Mouse (Mus musculus): ENCODE data around the gene Edf1. TPM values are rescaled to one million over a fixed set of nuclear protein-coding genes. Genes with fewer than 3 reads are reported as not detected.

Edf1 gene
- polyA plus RNA-seq, 1 experiment: 1,404 TPM

- peaks cover 36% of the 10 kb centered on the region for H3K9me3 ChIP-seq
- TF ChIP-seq FLI1 (IDR thresholded peaks at IDR 0.05; ENCODE audit: low read length): no peak
- TF ChIP-seq GATA1 (IDR thresholded peaks at IDR 0.05; ENCODE audit: borderline replicate concordance, low read length): no peak
- H3K36me3 ChIP-seq (replicated peaks; ENCODE audit: low read length): peaks cover 39% of the 10 kb centered on the region
- peak within 1 kb of the TSS; percentile 90 for H3K4me3 ChIP-seq (replicated peaks)
- H3K27me3 ChIP-seq (replicated peaks): peaks cover 50% of the 10 kb centered on the region
- H3K4me1 ChIP-seq: peaks cover 59% of the 10 kb centered on the region
These were observed 23.7 kb downstream of the Edf1 start, which contains the start of gene Ajm1 for GRCm38 (mm10) chr2:25581294-25581864. Ajm1 (minus strand) TSS chr2:25581757.

DNA sequence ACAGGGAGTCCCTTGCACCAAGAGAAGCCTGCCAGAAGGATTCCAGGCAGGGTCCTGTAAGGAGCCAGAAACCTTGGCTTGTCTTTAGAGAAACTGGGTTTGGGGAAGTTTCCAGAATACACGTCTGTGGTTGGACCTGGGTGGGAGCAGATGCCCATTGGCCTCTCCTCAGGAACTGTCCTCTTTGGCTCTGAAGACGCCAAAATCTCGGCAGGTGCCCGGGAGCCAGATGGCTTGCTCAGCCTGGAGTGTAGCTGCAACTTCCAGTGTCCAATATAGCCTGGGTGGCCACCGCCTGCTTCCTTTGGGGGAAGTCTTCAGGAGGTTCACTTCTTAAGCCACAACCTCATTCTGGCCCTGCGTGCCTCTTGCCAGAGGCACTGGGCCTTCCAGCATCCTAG lies 24.3 kb downstream of the Edf1 start:
- peak overlapping the region; percentile 90 for H3K4me3 ChIP-seq (replicated peaks)
- H3K36me3 ChIP-seq (replicated peaks; ENCODE audit: low read length): peaks cover 44% of the 10 kb centered on the region
- TF ChIP-seq GATA1 (IDR thresholded peaks at IDR 0.05; ENCODE audit: borderline replicate concordance, low read length) (no peak), FLI1 (IDR thresholded peaks at IDR 0.05; ENCODE audit: low read length) (no peak)

GRCm38 (mm10) chr2:25582466-25583119 lies 24.9 kb downstream of the Edf1 start:
- Histone ChIP-seq H3K4me3 (replicated peaks) (no peak overlapping the region), H3K36me3 (replicated peaks; ENCODE audit: low read length) (peaks cover 51% of the 10 kb centered on the region), H3K9me3 (peaks cover 23% of the 10 kb centered on the region), H3K4me1 (peaks cover 52% of the 10 kb centered on the region), H3K27me3 (replicated peaks) (peaks cover 38% of the 10 kb centered on the region)
- TF ChIP-seq GATA1 (IDR thresholded peaks at IDR 0.05; ENCODE audit: borderline replicate concordance, low read length): no peak
- no peak for TF ChIP-seq FLI1 (IDR thresholded peaks at IDR 0.05; ENCODE audit: low read length)

More for the DNA sequence above, 24.3 kb downstream of the Edf1 start:
- Histone ChIP-seq H3K4me1 (peaks cover 59% of the 10 kb centered on the region), H3K9me3 (peaks cover 30% of the 10 kb centered on the region), H3K27me3 (replicated peaks) (peaks cover 44% of the 10 kb centered on the region)

DNA sequence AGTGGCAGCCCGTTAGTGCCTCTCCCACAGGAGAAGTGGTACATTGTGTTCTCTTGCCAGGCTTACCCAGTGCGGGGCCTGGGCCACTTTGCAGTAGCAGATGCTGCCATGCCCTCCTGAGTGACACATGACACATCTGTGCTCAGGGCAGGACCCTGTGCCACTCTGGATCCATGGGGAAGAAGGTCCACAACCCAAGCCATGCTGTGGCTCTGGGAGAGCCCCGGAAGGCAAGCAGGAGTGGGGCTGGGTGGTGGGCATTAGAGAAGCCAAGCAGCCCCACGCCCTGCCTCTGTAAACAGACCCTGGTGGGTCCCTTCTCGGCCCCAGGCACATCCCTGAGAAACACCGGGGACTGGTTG lies 25.5 kb downstream of the Edf1 start:
- H3K4me1 ChIP-seq: peaks cover 47% of the 10 kb centered on the region

GRCm38 (mm10) chr2:25583571-25583970 lies 25.9 kb downstream of the Edf1 start:
- TF ChIP-seq GATA1 (IDR thresholded peaks at IDR 0.05; ENCODE audit: borderline replicate concordance, low read length): no peak
- TF ChIP-seq FLI1 (IDR thresholded peaks at IDR 0.05; ENCODE audit: low read length): no peak
- Histone ChIP-seq H3K4me1 (peaks cover 47% of the 10 kb centered on the region), H3K36me3 (replicated peaks; ENCODE audit: low read length) (peaks cover 61% of the 10 kb centered on the region), H3K27me3 (replicated peaks) (peaks cover 28% of the 10 kb centered on the region), H3K9me3 (peaks cover 14% of the 10 kb centered on the region), H3K4me3 (replicated peaks) (no peak overlapping the region)

More for the DNA sequence above, 25.5 kb downstream of the Edf1 start:
- Histone ChIP-seq H3K9me3 (peaks cover 18% of the 10 kb centered on the region), H3K36me3 (replicated peaks; ENCODE audit: low read length) (peaks cover 56% of the 10 kb centered on the region), H3K4me3 (replicated peaks) (no peak overlapping the region), H3K27me3 (replicated peaks) (peaks cover 32% of the 10 kb centered on the region)
- TF ChIP-seq FLI1 (IDR thresholded peaks at IDR 0.05; ENCODE audit: low read length): no peak
- no peak for TF ChIP-seq GATA1 (IDR thresholded peaks at IDR 0.05; ENCODE audit: borderline replicate concordance, low read length)

GRCm38 (mm10) chr2:25584152-25584551 lies 26.5 kb downstream of the Edf1 start:
- peaks cover 8% of the 10 kb centered on the region for H3K9me3 ChIP-seq
- H3K4me3 ChIP-seq (replicated peaks): no peak overlapping the region
- H3K4me1 ChIP-seq: peaks cover 44% of the 10 kb centered on the region
- peaks cover 65% of the 10 kb centered on the region for H3K36me3 ChIP-seq (replicated peaks; ENCODE audit: low read length)
- H3K27me3 ChIP-seq (replicated peaks): peaks cover 22% of the 10 kb centered on the region
- TF ChIP-seq FLI1 (IDR thresholded peaks at IDR 0.05; ENCODE audit: low read length): no peak
- no peak for TF ChIP-seq GATA1 (IDR thresholded peaks at IDR 0.05; ENCODE audit: borderline replicate concordance, low read length)

DNA sequence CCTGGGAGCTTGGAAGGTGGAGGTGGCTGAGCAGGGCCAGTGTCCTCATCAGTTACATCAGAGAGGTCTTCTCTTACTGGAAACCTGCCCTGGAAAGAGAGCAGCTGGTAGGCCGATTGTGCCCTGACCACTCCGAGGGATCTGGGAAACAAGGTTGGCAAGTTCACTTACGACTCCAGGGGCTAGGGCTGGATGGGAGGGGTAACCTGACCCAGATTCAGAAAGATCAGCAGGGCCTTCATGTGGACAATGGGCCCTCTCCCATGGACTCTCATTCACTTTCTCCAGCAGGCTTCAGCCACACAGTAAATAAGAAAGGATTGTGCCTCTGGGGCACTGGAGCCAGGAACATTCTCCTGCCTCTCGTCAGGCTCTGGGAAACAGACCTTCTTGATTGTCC lies 27.2 kb downstream of the Edf1 start:
- TF ChIP-seq GATA1 (IDR thresholded peaks at IDR 0.05; ENCODE audit: borderline replicate concordance, low read length) (no peak), FLI1 (IDR thresholded peaks at IDR 0.05; ENCODE audit: low read length) (no peak)
- H3K36me3 ChIP-seq (replicated peaks; ENCODE audit: low read length): peaks cover 72% of the 10 kb centered on the region
- H3K9me3 ChIP-seq: 0 out of 2 replicates have a peak, but pooled peaks cover under 1% of the 10 kb centered on the region
- H3K4me3 ChIP-seq (replicated peaks): no peak overlapping the region
- peaks cover 15% of the 10 kb centered on the region for H3K27me3 ChIP-seq (replicated peaks)
- peaks cover 37% of the 10 kb centered on the region for H3K4me1 ChIP-seq

GRCm38 (mm10) chr2:25585601-25586000 lies 28.0 kb downstream of the Edf1 start:
- no peak for TF ChIP-seq FLI1 (IDR thresholded peaks at IDR 0.05; ENCODE audit: low read length)
- no peak for TF ChIP-seq GATA1 (IDR thresholded peaks at IDR 0.05; ENCODE audit: borderline replicate concordance, low read length)
- peaks cover 79% of the 10 kb centered on the region for H3K36me3 ChIP-seq (replicated peaks; ENCODE audit: low read length)
- H3K9me3 ChIP-seq: no peaks in the 10 kb centered on the region
- H3K4me1 ChIP-seq: peaks cover 29% of the 10 kb centered on the region
- peaks cover 7% of the 10 kb centered on the region for H3K27me3 ChIP-seq (replicated peaks)
- H3K4me3 ChIP-seq (replicated peaks): no peak overlapping the region

DNA sequence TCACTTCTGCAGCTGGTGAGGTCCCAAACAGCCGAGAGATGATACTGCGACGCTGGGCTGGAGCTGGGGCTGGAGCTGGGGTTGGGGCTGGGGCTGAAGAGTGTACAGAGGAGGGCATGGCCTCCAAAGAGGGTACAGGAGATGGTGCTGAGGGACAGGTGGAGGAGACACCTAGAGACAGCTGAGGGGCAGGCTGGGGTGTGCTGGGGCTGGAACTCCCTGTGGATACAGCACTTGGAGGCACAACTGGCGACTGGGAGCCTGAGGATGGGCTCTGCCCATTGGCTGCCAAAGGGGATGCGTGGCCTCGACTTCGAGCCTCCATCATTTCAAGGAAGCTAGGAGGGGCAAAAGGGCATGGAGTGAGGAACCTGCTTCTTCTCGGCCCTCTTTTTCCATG lies 29.6 kb downstream of the Edf1 start:
- Histone ChIP-seq H3K4me1 (peaks cover 18% of the 10 kb centered on the region), H3K27me3 (replicated peaks) (no peaks in the 10 kb centered on the region), H3K36me3 (replicated peaks; ENCODE audit: low read length) (peaks cover 96% of the 10 kb centered on the region), H3K4me3 (replicated peaks) (no peak overlapping the region), H3K9me3 (no peaks in the 10 kb centered on the region)
- TF ChIP-seq FLI1 (IDR thresholded peaks at IDR 0.05; ENCODE audit: low read length): no peak
- TF ChIP-seq GATA1 (IDR thresholded peaks at IDR 0.05; ENCODE audit: borderline replicate concordance, low read length): no peak

DNA sequence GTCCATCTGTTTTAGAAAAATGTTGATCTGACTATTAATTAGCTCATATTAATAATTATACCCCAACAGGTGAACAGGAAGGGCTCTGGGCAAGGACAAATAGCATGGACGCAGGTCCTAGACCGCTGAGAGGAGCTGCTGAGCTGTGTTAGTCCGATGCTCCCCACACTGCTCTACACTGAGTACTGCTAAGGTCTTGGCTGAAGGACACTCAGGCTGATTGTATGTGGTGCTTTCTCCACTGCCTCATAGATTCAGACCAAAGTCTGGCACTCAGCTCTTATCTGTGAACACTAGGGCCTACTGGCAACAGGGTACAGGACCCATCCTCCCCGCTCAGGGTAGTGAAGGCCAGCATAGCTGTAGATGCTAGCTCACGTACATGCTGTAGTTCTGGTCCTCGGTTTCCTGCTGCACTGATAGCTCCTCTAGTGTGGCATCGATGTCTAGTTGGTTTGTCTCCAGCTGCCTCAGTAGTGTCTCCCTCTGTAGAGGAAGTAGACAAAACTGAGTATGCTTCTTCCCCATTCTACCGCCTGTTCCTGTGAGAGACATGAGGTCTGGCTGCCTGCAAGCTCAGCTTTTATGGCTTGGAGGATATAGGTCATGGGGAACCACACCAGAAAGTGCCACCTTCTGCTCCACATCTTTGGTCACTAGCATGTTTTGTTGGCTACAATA lies 30.7 kb downstream of the Edf1 start:
- no peaks in the 10 kb centered on the region for H3K27me3 ChIP-seq (replicated peaks)
- peak overlapping the region; percentile 35 for H3K4me3 ChIP-seq (replicated peaks)
- H3K36me3 ChIP-seq (replicated peaks; ENCODE audit: low read length): peaks cover 97% of the 10 kb centered on the region
- H3K4me1 ChIP-seq: peaks cover 13% of the 10 kb centered on the region
- no peak for TF ChIP-seq FLI1 (IDR thresholded peaks at IDR 0.05; ENCODE audit: low read length)
- no peaks in the 10 kb centered on the region for H3K9me3 ChIP-seq
